Mouse (Mus musculus) MEL (cell line): Measurements from ENCODE around the gene Chrnb4. TPM values are rescaled to one million over a fixed set of nuclear protein-coding genes. Genes with fewer than 3 reads are reported as not detected.

Experiments
- DNase-seq: peaks from one replicate; pipeline ENCODE4 v3.0.0; 2011; ENCODE audit warnings: low read depth, low spot score
- H3K27ac ChIP-seq: 2 replicates; pipeline ENCODE4 v1.5.1; 2012; ENCODE audit warnings: low read depth, mild to moderate bottlenecking, control low read depth, low read length, moderate library complexity; ENCODE audit not compliant: control insufficient read depth
- H3K27me3 ChIP-seq, 2 experiments: fragments of 150-350 bp in 1 of 2; sonication (generic) in 1 of 2; 2 replicates each; pipeline ENCODE4 v1.6.1; 2012; ENCODE audit warnings: low read length in 2 of 2, mild to moderate bottlenecking in 2 of 2, improper control_type of control experiment in 1 of 2, moderate library complexity in 1 of 2; ENCODE audit not compliant: insufficient read depth in 2 of 2, control insufficient read depth in 1 of 2
- H3K36me3 ChIP-seq, 2 experiments: 2 replicates each; pipeline ENCODE4 v1.6.1; 2012 to 2014; ENCODE audit warnings: low read length in 2 of 2, improper control_type of control experiment in 1 of 2, inconsistent platforms in 1 of 2, mild to moderate bottlenecking in 1 of 2; ENCODE audit not compliant: insufficient read depth in 2 of 2, control insufficient read depth in 1 of 2
- H3K4me1 ChIP-seq, 2 experiments: fragments of 150-350 bp in 1 of 2; sonication (generic) in 1 of 2; 2 replicates each; pipeline ENCODE4 v1.6.1; 2012; ENCODE audit warnings: low read length in 2 of 2, improper control_type of control experiment in 1 of 2, mild to moderate bottlenecking in 1 of 2; ENCODE audit not compliant: insufficient read depth in 2 of 2, control insufficient read depth in 1 of 2
- H3K4me3 ChIP-seq, 2 experiments: fragments of 150-350 bp in 1 of 2; sonication (generic) in 1 of 2; 2 replicates each; pipeline ENCODE4 v1.5.1; 2012; ENCODE audit warnings: low read depth in 2 of 2, low read length in 2 of 2, mild to moderate bottlenecking in 2 of 2, moderate library complexity in 2 of 2, control low read depth in 1 of 2, improper control_type of control experiment in 1 of 2; ENCODE audit not compliant: control insufficient read depth in 1 of 2, insufficient read depth in 1 of 2
- H3K79me2 ChIP-seq: 2 replicates; pipeline ENCODE4 v1.6.1; 2012; ENCODE audit warnings: mild to moderate bottlenecking, low read length, moderate library complexity; ENCODE audit not compliant: control insufficient read depth, poor library complexity, insufficient read depth
- H3K9ac ChIP-seq: 2 replicates; pipeline ENCODE4 v1.6.1; 2012; ENCODE audit warnings: low read depth, mild to moderate bottlenecking, control low read depth, low read length, moderate library complexity; ENCODE audit not compliant: control insufficient read depth, poor library complexity, severe bottlenecking
- H3K9me3 ChIP-seq: fragments of 150-350 bp; sonication (generic); replicated peaks from 2 replicates; pipeline ENCODE4 v1.6.1; 2012; ENCODE audit warnings: mild to moderate bottlenecking, low read length, improper control_type of control experiment, moderate library complexity; ENCODE audit not compliant: insufficient read depth
- CHD2 ChIP-seq: IDR thresholded peaks from 2 replicates; pipeline ENCODE4 v1.6.1; 2011; ENCODE audit warnings: low read length, improper control_type of control experiment
- E2F4 ChIP-seq: IDR thresholded peaks from 2 replicates; pipeline ENCODE4 v1.6.1; 2011; ENCODE audit warnings: low read depth, low read length, improper control_type of control experiment, borderline replicate concordance
- ELF1 ChIP-seq: IDR thresholded peaks from 2 replicates; pipeline ENCODE4 v1.6.1; 2014; ENCODE audit warnings: low read depth, mild to moderate bottlenecking, inconsistent platforms, low read length, improper control_type of control experiment, moderate library complexity
- EP300 ChIP-seq, 2 experiments: IDR thresholded peaks; 2 replicates each; pipeline ENCODE4 v1.6.1; 2011; ENCODE audit warnings: improper control_type of control experiment in 2 of 2, low read length in 2 of 2, low read depth in 1 of 2, mild to moderate bottlenecking in 1 of 2
- GABPA ChIP-seq: IDR thresholded peaks from 2 replicates; pipeline ENCODE4 v1.6.1; 2012; ENCODE audit warnings: low read depth, mild to moderate bottlenecking, inconsistent platforms, low read length, improper control_type of control experiment, moderate library complexity
- GATA1 ChIP-seq: IDR thresholded peaks from 2 replicates; pipeline ENCODE4 v1.6.1; 2011; ENCODE audit warnings: low read depth, low read length, improper control_type of control experiment
- HCFC1 ChIP-seq: IDR thresholded peaks from 2 replicates; pipeline ENCODE4 v1.6.1; 2012; ENCODE audit warnings: low read depth, mild to moderate bottlenecking, inconsistent platforms, low read length, improper control_type of control experiment, moderate library complexity
- JUND ChIP-seq: IDR thresholded peaks from 2 replicates; pipeline ENCODE4 v1.6.1; 2011; ENCODE audit warnings: low read depth, mild to moderate bottlenecking, improper control_type of control experiment, low read length
- KAT2A ChIP-seq: conservative IDR thresholded peaks from 2 replicates; pipeline ENCODE4 v1.6.1; 2012; ENCODE audit warnings: low read depth, low read length, improper control_type of control experiment, inconsistent platforms
- MAX ChIP-seq: IDR thresholded peaks from 2 replicates; pipeline ENCODE4 v1.6.1; 2011; ENCODE audit warnings: low read length, improper control_type of control experiment
- MXI1 ChIP-seq: IDR thresholded peaks from 2 replicates; pipeline ENCODE4 v1.6.1; 2011; ENCODE audit warnings: mild to moderate bottlenecking, low read depth, low read length, improper control_type of control experiment
- MYB ChIP-seq: IDR thresholded peaks from 2 replicates; pipeline ENCODE4 v1.6.1; 2011; ENCODE audit warnings: mild to moderate bottlenecking, low read depth, low read length, improper control_type of control experiment
- POLR2A ChIP-seq, 2 experiments: IDR thresholded peaks; 2 replicates each; pipeline ENCODE4 v1.6.1; 2011 to 2012; ENCODE audit warnings: low read length in 2 of 2, mild to moderate bottlenecking in 2 of 2, control low read depth in 1 of 2, improper control_type of control experiment in 1 of 2, low read depth in 1 of 2, moderate library complexity in 1 of 2; ENCODE audit not compliant: control insufficient read depth in 1 of 2, insufficient read depth in 1 of 2, poor library complexity in 1 of 2
- POLR2AphosphoS5 ChIP-seq: IDR thresholded peaks from 2 replicates; pipeline ENCODE4 v1.6.1; 2012; ENCODE audit warnings: low read depth, borderline replicate concordance, mild to moderate bottlenecking, inconsistent platforms, low read length, moderate library complexity, mixed read lengths
- TBP ChIP-seq: IDR thresholded peaks from 2 replicates; pipeline ENCODE4 v1.8.0; 2011; ENCODE audit warnings: low read depth, low read length, improper control_type of control experiment
- USF1 ChIP-seq: IDR thresholded peaks from 2 replicates; pipeline ENCODE4 v1.6.1; 2014; ENCODE audit warnings: low read depth, mild to moderate bottlenecking, inconsistent platforms, low read length, improper control_type of control experiment, moderate library complexity
- USF2 ChIP-seq, 2 experiments: IDR thresholded peaks; 2 replicates each; pipeline ENCODE4 v1.6.1; 2011 to 2012; ENCODE audit warnings: improper control_type of control experiment in 2 of 2, low read length in 2 of 2, borderline replicate concordance in 1 of 2, inconsistent platforms in 1 of 2, low read depth in 1 of 2, mild to moderate bottlenecking in 1 of 2; ENCODE audit not compliant: insufficient read depth in 1 of 2
- ZC3H11A ChIP-seq: IDR thresholded peaks from 2 replicates; pipeline ENCODE4 v1.6.1; 2012; ENCODE audit warnings: low read depth, mild to moderate bottlenecking, inconsistent platforms, low read length, improper control_type of control experiment
- ZKSCAN1 ChIP-seq: IDR thresholded peaks from 2 replicates; pipeline ENCODE4 v1.6.1; 2012; ENCODE audit warnings: low read depth, mild to moderate bottlenecking, inconsistent platforms, low read length, improper control_type of control experiment, moderate library complexity
- polyA plus RNA-seq, 2 experiments: library from polyadenylated mRNA; stranded (reverse) in 1 of 2; unstranded in 1 of 2; fragments of >175 nt in 1 of 2; fragments of >200 nt in 1 of 2; gene quantifications; 2 replicates each; pipeline versions ENCODE4 v1.2.1 to v1.2.4; 2012; ENCODE audit warnings: low replicate concordance in 2 of 2, low read depth in 1 of 2; ENCODE audit not compliant: insufficient read length in 2 of 2, insufficient read depth in 1 of 2, missing spikeins in 1 of 2
- total RNA-seq: library from RNA; depleted of rRNA; stranded (reverse); fragments of 300-350 nt; gene quantifications from 2 replicates; pipeline ENCODE4 v1.2.3, GENCODE M21; 2012; rRNA removed

Chrnb4 gene
- total and polyA plus RNA-seq, 3 experiments = 0.01 TPM; not detected in 2

- Histone ChIP-seq H3K27me3 (peaks cover 6 to 7% of the 10 kb centered on the region in 2 experiments), H3K4me1 (no peaks in the 10 kb centered on the region), H3K79me2 (no peaks in the 10 kb centered on the region), H3K9ac (no peak overlapping the region), H3K36me3 (no peaks in the 10 kb centered on the region), H3K4me3 (no peak overlapping the region)
- no peak for DNase-seq
- TF ChIP-seq POLR2AphosphoS5 = no peak
- TF ChIP-seq ELF1 = no peak
- TF ChIP-seq JUND = no peak
- TF ChIP-seq MXI1 = no peak
- TF ChIP-seq ZKSCAN1 = no peak
- TF ChIP-seq GATA1 = no peak
- TF ChIP-seq USF1 = no peak
- no peak for TF ChIP-seq E2F4
- TF ChIP-seq MAX = no peak
- TF ChIP-seq GABPA = no peak
- no peak for TF ChIP-seq POLR2A (IDR thresholded peaks at IDR 0.05; ENCODE audit: control insufficient read depth in 1 of 2, insufficient read depth in 1 of 2, low read depth in 1 of 2, low read length in 2 of 2, poor library complexity in 1 of 2)
- no peak for TF ChIP-seq HCFC1
- TF ChIP-seq, all 39 proteins: peak for 0
- Histone ChIP-seq H3K9me3 (no peaks in the 10 kb centered on the region), H3K27ac (no peak overlapping the region)
These were observed 67.0 kb downstream of the Chrnb4 start for GRCm38 (mm10) chr9:54981291-54982191.

- TF ChIP-seq CHD2 (no peak), TBP (no peak), GABPA (no peak), ZC3H11A (no peak), USF2 (IDR thresholded peaks at IDR 0.05; ENCODE audit: borderline replicate concordance in 1 of 2, insufficient read depth in 1 of 2, low read depth in 1 of 2, low read length in 2 of 2) (no peak), EP300 (IDR thresholded peaks at IDR 0.05; ENCODE audit: low read depth in 1 of 2, low read length in 2 of 2) (no peak), MYB (no peak), MAX (no peak), KAT2A (no peak)
- no peak for DNase-seq
- H3K4me3 ChIP-seq = no peak within 1 kb of the TSS
- H3K79me2 ChIP-seq = no peaks in the 10 kb centered on the region
- H3K9ac ChIP-seq = no peak within 1 kb of the TSS
- H3K9me3 ChIP-seq = no peaks in the 10 kb centered on the region
- H3K4me1 ChIP-seq = no peaks in the 10 kb centered on the region
- peaks cover 6 to 8% of the 10 kb centered on the region in 2 experiments for H3K27me3 ChIP-seq
- no peak within 1 kb of the TSS for H3K27ac ChIP-seq
- H3K36me3 ChIP-seq = no peaks in the 10 kb centered on the region
These were observed 67.9 kb downstream of the Chrnb4 start, which contains the start of gene Chrna5 for GRCm38 (mm10) chr9:54980674-54981073. TSS of gene Chrna5 (plus strand) at chr9:54980880.

Other genes starting within 250 kb of the Chrnb4 start
- 13.8 and 16.0 TPM in 2 replicates for gene Ireb2, start 185.0 kb downstream of the Chrnb4 start, total RNA-seq
- gene Ireb2, start 185.0 kb downstream of the Chrnb4 start, polyA plus RNA-seq = 10 to 100 TPM; 25.1 to 26.4 TPM
- gene Hykk, start 131.5 kb downstream of the Chrnb4 start, total RNA-seq = not detected in 2 replicates
- not detected for gene Hykk, start 131.5 kb downstream of the Chrnb4 start, polyA plus RNA-seq
- gene Psma4, start 98.0 kb downstream of the Chrnb4 start, total RNA-seq = 319 and 353 TPM in 2 replicates
- 100 to 1,000 TPM; 310 to 764 TPM for gene Psma4, start 98.0 kb downstream of the Chrnb4 start, polyA plus RNA-seq
- not detected in 2 replicates for gene AY074887, start 97.8 kb downstream of the Chrnb4 start, total RNA-seq
- gene AY074887, start 97.8 kb downstream of the Chrnb4 start, polyA plus RNA-seq = under 1 TPM in 1 of 2 experiments, not detected in 1; 0.32 TPM
- not detected in 2 replicates for gene Chrna5, start 67.9 kb downstream of the Chrnb4 start, total RNA-seq
- not detected for gene Chrna5, start 67.9 kb downstream of the Chrnb4 start, polyA plus RNA-seq
- gene Chrna3, start 22.2 kb downstream of the Chrnb4 start, total RNA-seq = not detected in 2 replicates
- gene Chrna3, start 22.2 kb downstream of the Chrnb4 start, polyA plus RNA-seq = not detected
- 17.3 and 21.7 TPM in 2 replicates for gene Ube2q2, start 100.1 kb upstream of the Chrnb4 start, total RNA-seq
- gene Ube2q2, start 100.1 kb upstream of the Chrnb4 start, polyA plus RNA-seq = 10 to 100 TPM in 1 of 2 experiments, not detected in 1; 23.6 TPM
- 28.2 and 28.4 TPM in 2 replicates for gene Fbxo22, start 160.1 kb upstream of the Chrnb4 start, total RNA-seq
- gene Fbxo22, start 160.1 kb upstream of the Chrnb4 start, polyA plus RNA-seq = 10 to 100 TPM in 1 of 2 experiments, not detected in 1; 25.7 TPM